Mouse (Mus musculus): ENCODE measurements at regions not wholly inside any gene's neighbourhood (a gene's known extent, or its start where the extent isn't known, plus 50 kb on each side); places are given as distances from the start of the nearest gene placed in this dataset.

- DNase-seq (ENCODE audit: low read depth) = no peak
- TF ChIP-seq POLR2A (IDR thresholded peaks at IDR 0.05; ENCODE audit: borderline replicate concordance, extremely low read depth, insufficient read depth, insufficient read length, poor library complexity, severe bottlenecking) = no peak
- no peak for TF ChIP-seq CTCF (IDR thresholded peaks at IDR 0.05; ENCODE audit: borderline replicate concordance, extremely low read depth, insufficient read depth, insufficient read length)
Measured at GRCm38 (mm10) chr9:46558481-46558880, 238.7 kb upstream of the 4931429L15Rik start.

- no peak for TF ChIP-seq CTCF (IDR thresholded peaks at IDR 0.05; ENCODE audit: borderline replicate concordance, extremely low read depth, insufficient read depth, insufficient read length)
- TF ChIP-seq POLR2A (IDR thresholded peaks at IDR 0.05; ENCODE audit: borderline replicate concordance, extremely low read depth, insufficient read depth, insufficient read length, poor library complexity, severe bottlenecking) = no peak
- no peak for DNase-seq (ENCODE audit: low read depth)
Measured at GRCm38 (mm10) chr9:46557781-46558180, 238.0 kb upstream of the 4931429L15Rik start.

- TF ChIP-seq CTCF (IDR thresholded peaks at IDR 0.05; ENCODE audit: borderline replicate concordance, extremely low read depth, insufficient read depth, insufficient read length) = no peak
- no peak for TF ChIP-seq POLR2A (IDR thresholded peaks at IDR 0.05; ENCODE audit: borderline replicate concordance, extremely low read depth, insufficient read depth, insufficient read length, poor library complexity, severe bottlenecking)
- DNase-seq (ENCODE audit: low read depth) = peak; percentile 69
Measured at GRCm38 (mm10) chr9:46555156-46555555, 235.4 kb upstream of the 4931429L15Rik start.

- DNase-seq (ENCODE audit: low read depth) = peak; percentile 76
- TF ChIP-seq POLR2A (IDR thresholded peaks at IDR 0.05; ENCODE audit: borderline replicate concordance, extremely low read depth, insufficient read depth, insufficient read length, poor library complexity, severe bottlenecking) (no peak), CTCF (IDR thresholded peaks at IDR 0.05; ENCODE audit: borderline replicate concordance, extremely low read depth, insufficient read depth, insufficient read length) (no peak)
Measured at GRCm38 (mm10) chr9:46554586-46555152, 234.9 kb upstream of the 4931429L15Rik start.

- no peak for DNase-seq (ENCODE audit: low read depth)
- no peak for TF ChIP-seq CTCF (IDR thresholded peaks at IDR 0.05; ENCODE audit: borderline replicate concordance, extremely low read depth, insufficient read depth, insufficient read length)
- TF ChIP-seq POLR2A (IDR thresholded peaks at IDR 0.05; ENCODE audit: borderline replicate concordance, extremely low read depth, insufficient read depth, insufficient read length, poor library complexity, severe bottlenecking) = no peak
Measured at GRCm38 (mm10) chr9:46549416-46549815, 229.6 kb upstream of the 4931429L15Rik start.

GRCm38 (mm10) chr9:46544326-46544725 lies 224.5 kb upstream of the 4931429L15Rik start:
- TF ChIP-seq CTCF (IDR thresholded peaks at IDR 0.05; ENCODE audit: borderline replicate concordance, extremely low read depth, insufficient read depth, insufficient read length) (no peak), POLR2A (IDR thresholded peaks at IDR 0.05; ENCODE audit: borderline replicate concordance, extremely low read depth, insufficient read depth, insufficient read length, poor library complexity, severe bottlenecking) (no peak)
- DNase-seq (ENCODE audit: low read depth) = no peak

- TF ChIP-seq POLR2A (IDR thresholded peaks at IDR 0.05; ENCODE audit: borderline replicate concordance, extremely low read depth, insufficient read depth, insufficient read length, poor library complexity, severe bottlenecking) (no peak), CTCF (IDR thresholded peaks at IDR 0.05; ENCODE audit: borderline replicate concordance, extremely low read depth, insufficient read depth, insufficient read length) (no peak)
- no peak for DNase-seq (ENCODE audit: low read depth)
Measured at GRCm38 (mm10) chr9:46541001-46541400, 221.2 kb upstream of the 4931429L15Rik start.

GRCm38 (mm10) chr9:46538616-46539015 lies 218.8 kb upstream of the 4931429L15Rik start:
- TF ChIP-seq CTCF (IDR thresholded peaks at IDR 0.05; ENCODE audit: borderline replicate concordance, extremely low read depth, insufficient read depth, insufficient read length) (no peak), POLR2A (IDR thresholded peaks at IDR 0.05; ENCODE audit: borderline replicate concordance, extremely low read depth, insufficient read depth, insufficient read length, poor library complexity, severe bottlenecking) (no peak)
- no peak for DNase-seq (ENCODE audit: low read depth)

GRCm38 (mm10) chr9:46516401-46517130 lies 196.8 kb upstream of the 4931429L15Rik start:
- no peak for TF ChIP-seq POLR2A (IDR thresholded peaks at IDR 0.05; ENCODE audit: borderline replicate concordance, extremely low read depth, insufficient read depth, insufficient read length, poor library complexity, severe bottlenecking)
- TF ChIP-seq CTCF (IDR thresholded peaks at IDR 0.05; ENCODE audit: borderline replicate concordance, extremely low read depth, insufficient read depth, insufficient read length) = no peak
- peak; percentile 39 for DNase-seq (ENCODE audit: low read depth)

- TF ChIP-seq POLR2A (IDR thresholded peaks at IDR 0.05; ENCODE audit: borderline replicate concordance, extremely low read depth, insufficient read depth, insufficient read length, poor library complexity, severe bottlenecking) = no peak
- no peak for TF ChIP-seq CTCF (IDR thresholded peaks at IDR 0.05; ENCODE audit: borderline replicate concordance, extremely low read depth, insufficient read depth, insufficient read length)
- no peak for DNase-seq (ENCODE audit: low read depth)
Measured at GRCm38 (mm10) chr9:46512276-46513051, 192.7 kb upstream of the 4931429L15Rik start.

GRCm38 (mm10) chr9:46511307-46511706 lies 191.5 kb upstream of the 4931429L15Rik start:
- TF ChIP-seq POLR2A (IDR thresholded peaks at IDR 0.05; ENCODE audit: borderline replicate concordance, extremely low read depth, insufficient read depth, insufficient read length, poor library complexity, severe bottlenecking) (no peak), CTCF (IDR thresholded peaks at IDR 0.05; ENCODE audit: borderline replicate concordance, extremely low read depth, insufficient read depth, insufficient read length) (peak; percentile 34; the same call in 1 of the 2 replicates)
- DNase-seq (ENCODE audit: low read depth) = peak; percentile 67

Data from brain, embryonic 14.5 days (tissue).